In genomic region chr15:10078434-10078833, GRCm38 (mm10) we compare ENCODE assay signal across 17 mouse cellular contexts.
"Had no signal": no experiment of that assay in that cellular context is flagged by ENCODE, and none has a peak within 500 bp of the region (broad histone marks: within the 10 kb centered on the region; RNA-seq: fewer than 3 reads in every experiment).

No protein-coding gene starts in this region.

- ATAC-seq: hindbrain, embryonic 16.5 days; inflammation-experienced regulatory T-cells, adult 6 months; intestine, embryonic 15.5 days; intestine, postnatal 0 days had no signal

- DNase-seq: gastrocnemius, adult 2 months; gastrocnemius, postnatal 10 days; gastrocnemius, postnatal 25 days; heart, adult 11 months; heart, adult 2 months; heart, postnatal 14 days; heart, postnatal 36 days; kidney, adult 18-20 months; kidney, adult 8-10 months; kidney, postnatal 10 days; kidney, postnatal 25 days; liver; liver, embryonic 13.5 days had no signal
